Mouse (Mus musculus): ENCODE measurements around the gene Slc30a2.

GRCm38 (mm10) chr4:134391636-134392035 lies 48.7 kb downstream of the Slc30a2 start:
- TF ChIP-seq CTCF (IDR thresholded peaks at IDR 0.05; ENCODE audit: low read depth) (no peak), EP300 (IDR thresholded peaks at IDR 0.05; ENCODE audit: low read depth) (no peak)

All from heart, postnatal 0 days (tissue).